Mouse (Mus musculus): ENCODE measurements around the gene Ankrd17.

Gene Ankrd17

DNA sequence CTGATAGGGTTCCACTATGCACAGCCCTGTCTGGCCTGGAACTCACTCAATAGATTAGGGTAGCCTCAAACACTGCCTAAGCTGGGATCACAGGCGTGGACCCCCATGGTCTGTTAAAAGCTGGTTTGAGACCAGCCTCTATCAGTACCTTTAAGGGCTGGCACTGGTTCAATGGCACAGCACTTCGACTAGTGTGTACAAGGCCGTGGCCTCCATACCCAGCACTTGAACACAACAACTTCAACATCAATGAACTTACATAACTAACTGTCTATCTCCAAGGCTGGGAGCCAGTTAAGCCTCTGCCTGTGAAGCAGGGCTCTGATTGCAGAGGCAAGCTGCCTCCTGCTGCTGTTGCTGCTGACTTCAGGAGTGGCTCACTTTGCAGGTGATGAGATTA is 148.6 kb downstream of the Ankrd17 start:
- DNase-seq (ENCODE audit: low read depth, low spot score) = no peak

DNA sequence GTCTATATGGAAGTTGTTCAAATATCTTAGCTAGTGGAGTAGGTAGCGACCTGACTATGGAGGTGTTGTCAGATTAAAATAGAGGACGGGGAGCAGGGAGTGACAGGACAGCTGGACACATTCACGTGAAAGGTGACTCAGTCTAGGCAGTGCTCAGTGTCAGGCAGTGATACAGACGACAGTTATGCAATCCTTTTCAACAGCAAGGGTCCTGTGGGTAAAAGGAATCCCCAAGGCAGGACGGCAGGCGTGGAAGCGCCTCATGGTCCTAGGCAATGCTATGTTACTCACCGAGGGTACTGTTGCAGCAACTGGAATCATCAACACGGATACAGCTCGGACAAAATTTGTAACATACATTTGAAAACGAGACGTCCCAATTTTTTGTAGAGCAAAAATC is 149.2 kb downstream of the Ankrd17 start:
- DNase-seq (ENCODE audit: low read depth, low spot score) = no peak

- no peak for DNase-seq (ENCODE audit: low read depth, low spot score)
These were observed 153.0 kb downstream of the Ankrd17 start for GRCm38 (mm10) chr5:90213356-90213755.

DNA sequence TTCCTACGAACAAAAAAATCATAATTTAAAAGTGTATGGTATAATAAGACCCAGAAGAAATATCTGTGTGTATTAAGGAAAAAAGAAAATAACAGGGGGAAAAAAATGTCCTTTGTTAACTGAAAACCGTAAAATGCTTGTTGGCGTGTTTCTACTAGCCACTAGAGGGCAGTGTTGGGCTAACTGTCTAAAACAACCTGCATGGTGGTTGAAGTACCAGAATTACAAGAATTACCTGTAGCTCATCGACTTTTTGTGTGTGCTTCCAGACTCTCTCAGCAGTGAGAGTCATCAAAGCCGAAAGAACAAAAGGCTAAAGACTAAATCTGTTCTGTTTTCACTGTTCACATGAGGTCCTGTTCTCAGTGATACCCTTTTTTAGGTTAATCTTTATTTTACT is 163.2 kb downstream of the Ankrd17 start:
- DNase-seq (ENCODE audit: low read depth, low spot score) = peak; percentile 35

DNA sequence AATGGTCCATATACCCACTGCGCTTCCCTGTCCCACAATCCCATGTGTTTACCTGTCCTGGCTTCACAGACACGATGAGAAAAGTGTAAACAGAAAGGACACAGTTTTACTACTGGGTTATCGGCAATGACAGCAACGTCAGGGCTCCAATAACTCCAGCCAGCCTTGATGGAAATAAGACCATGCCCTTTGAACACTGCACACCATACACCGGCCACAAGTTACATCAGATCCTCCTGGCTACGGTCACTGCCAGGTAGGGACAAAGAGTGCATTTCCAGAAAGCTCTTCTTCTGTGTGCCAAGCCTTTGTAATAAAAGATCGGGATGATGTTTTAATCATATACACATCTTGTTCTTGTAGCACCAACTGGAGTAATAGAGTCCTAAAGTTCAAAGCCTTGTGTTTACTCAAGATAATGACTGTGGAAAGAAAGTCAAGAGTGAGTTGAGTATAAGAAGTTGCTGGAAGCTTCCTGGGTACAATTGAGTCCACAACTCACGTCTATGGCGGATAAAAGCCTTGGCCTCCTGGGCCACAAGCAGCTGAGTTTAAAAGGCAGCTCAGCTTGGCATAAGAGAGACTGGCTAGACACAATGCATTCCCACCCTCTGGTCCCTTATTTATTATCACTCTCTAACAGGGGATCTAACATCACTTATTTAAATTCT is 163.8 kb downstream of the Ankrd17 start:
- no peak for DNase-seq (ENCODE audit: low read depth, low spot score)

DNA sequence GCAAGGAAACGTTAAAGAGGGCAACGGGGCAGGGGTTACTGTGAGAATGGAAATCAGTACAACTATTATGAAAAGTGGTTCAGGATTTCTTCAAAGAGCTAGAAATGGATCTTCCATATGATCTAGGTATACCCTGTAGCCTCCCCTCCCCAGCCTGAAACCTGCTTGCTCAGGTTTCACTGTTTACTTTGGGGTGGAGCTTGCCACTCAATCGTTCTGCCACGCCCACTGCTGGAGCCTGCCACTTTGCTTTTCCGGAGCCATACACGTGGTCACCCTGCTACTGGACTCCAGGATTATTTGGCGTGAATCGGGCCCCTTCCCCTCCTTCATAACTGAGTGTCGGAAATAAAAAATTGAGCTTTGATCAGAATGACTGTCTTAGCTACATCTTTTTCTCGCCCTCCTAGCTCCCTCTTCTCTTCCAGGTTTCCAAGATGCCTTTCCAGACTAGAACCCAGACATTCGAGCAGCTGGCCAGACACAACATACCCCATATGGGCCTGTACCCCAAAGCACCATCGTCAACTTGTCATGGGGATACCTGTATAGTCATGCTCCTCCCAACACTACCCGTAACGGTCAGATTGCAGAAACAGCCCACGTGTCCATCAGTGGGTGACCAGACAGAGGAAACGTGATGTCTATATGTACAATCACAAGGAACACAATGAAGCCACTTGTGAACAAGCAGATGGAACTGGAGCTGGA is 166.3 kb downstream of the Ankrd17 start:
- no peak for DNase-seq (ENCODE audit: low read depth, low spot score)

- peak; percentile 37 for DNase-seq (ENCODE audit: low read depth, low spot score)
These were observed 171.5 kb downstream of the Ankrd17 start for GRCm38 (mm10) chr5:90194831-90195230.

GRCm38 (mm10) chr5:90182782-90183181 is 183.6 kb downstream of the Ankrd17 start:
- DNase-seq (ENCODE audit: low read depth, low spot score) = no peak

GRCm38 (mm10) chr5:90179094-90179493 is 187.3 kb downstream of the Ankrd17 start:
- DNase-seq (ENCODE audit: low read depth, low spot score) = no peak

- no peak for DNase-seq (ENCODE audit: low read depth, low spot score)
These were observed 188.3 kb downstream of the Ankrd17 start for GRCm38 (mm10) chr5:90178116-90178515.

Data from retina, postnatal 7 days (tissue).